Mouse (Mus musculus) lung, postnatal 0 days (tissue): ENCODE results near the gene Ces1b. TPM values are rescaled to one million over a fixed set of nuclear protein-coding genes. Genes with fewer than 3 reads are reported as not detected.

Experiments
- ATAC-seq: fragments of 200-750 bp; cut with Nextera tagmentation; 2 replicates; pipeline ENCODE4 v1.8.0; 2017; ENCODE audit warnings: moderate library complexity
- DNase-seq: peaks from one replicate; pipeline ENCODE4 v3.0.0-alpha.2; 2016; ENCODE audit warnings: low spot score
- H3K27ac ChIP-seq: fragments of 300-500 bp; sonication (generic); 2 replicates; pipeline ENCODE4 v1.5.1; 2014; ENCODE audit warnings: antibody characterized with exemption, mild to moderate bottlenecking, low read length, mixed read lengths
- H3K27me3 ChIP-seq: fragments of 300-500 bp; sonication (generic); replicated peaks from 2 replicates; pipeline ENCODE4 v1.6.1; 2014; ENCODE audit warnings: low read length, mixed read lengths; ENCODE audit not compliant: insufficient read depth
- H3K36me3 ChIP-seq: fragments of 300-500 bp; sonication (generic); 2 replicates; pipeline ENCODE4 v1.6.1; 2014; ENCODE audit warnings: low read length, mixed read lengths; ENCODE audit not compliant: insufficient read depth
- H3K4me1 ChIP-seq: fragments of 300-500 bp; sonication (generic); 2 replicates; pipeline ENCODE4 v1.6.1; 2014; ENCODE audit warnings: antibody characterized with exemption, low read depth, low read length, mixed read lengths; ENCODE audit not compliant: insufficient read depth
- H3K4me2 ChIP-seq: fragments of 300-500 bp; sonication (generic); replicated peaks from 2 replicates; pipeline ENCODE4 v1.6.1; 2014; ENCODE audit warnings: low read depth, mild to moderate bottlenecking, low read length, moderate library complexity, mixed read lengths
- H3K4me3 ChIP-seq: fragments of 300-500 bp; sonication (generic); 2 replicates; pipeline ENCODE4 v1.5.1; 2014; ENCODE audit warnings: low read depth, low read length
- H3K9ac ChIP-seq: fragments of 300-500 bp; sonication (generic); replicated peaks from 2 replicates; pipeline ENCODE4 v1.6.1; 2014; ENCODE audit warnings: low read depth, mild to moderate bottlenecking
- H3K9me3 ChIP-seq: fragments of 300-500 bp; sonication (generic); 2 replicates; pipeline ENCODE4 v1.6.1; 2016; ENCODE audit warnings: low read length, mixed read lengths
- CTCF ChIP-seq: IDR thresholded peaks from 2 replicates; pipeline ENCODE4 v1.5.1; 2016; ENCODE audit warnings: antibody characterized with exemption, mild to moderate bottlenecking
- EP300 ChIP-seq: IDR thresholded peaks from 2 replicates; pipeline ENCODE4 v1.6.1; 2016; ENCODE audit warnings: antibody characterized with exemption, mild to moderate bottlenecking, control low read depth
- WGBS: fragments of 180-500 bp; shearing (Covaris S2); extraction: QIAGEN DNeasy Blood & Tissue Kit; methylation state at CpG from one replicate; pipeline ENCODE4 v1.1.7; 2014; 5-methylcytosine and 5-hydroxymethylcytosine counted together
- polyA plus RNA-seq: library from polyadenylated mRNA; unstranded; fragments of >200 nt; fragmentation: Nextera tagmentation; extraction: Ambion mirVana; gene quantifications from 2 replicates; pipeline ENCODE4 v1.2.1, GENCODE M21; 2015

The Ces1b gene
- polyA plus RNA-seq, 1 experiment from 2014 or later, result 0.37 TPM

GRCm38 (mm10) chr8:93075251-93075650 lies 4.6 kb downstream of the Ces1b start:
- H3K27me3 ChIP-seq, result no peaks in the 10 kb centered on the region
- 82% methylated on average over 4 of the region's 4 CpGs for WGBS
- no peak overlapping the region for H3K9ac ChIP-seq
- no peak for TF ChIP-seq CTCF
- no peak for TF ChIP-seq EP300
- no peak overlapping the region for H3K4me3 ChIP-seq
- H3K4me1 ChIP-seq, result no peaks in the 10 kb centered on the region
- H3K36me3 ChIP-seq, result no peaks in the 10 kb centered on the region
- no peak overlapping the region for H3K27ac ChIP-seq
- ATAC-seq (no peak), DNase-seq (no peak)
- H3K4me2 ChIP-seq, result no peak overlapping the region
- no peaks in the 10 kb centered on the region for H3K9me3 ChIP-seq

GRCm38 (mm10) chr8:93063416-93064117 lies 16.2 kb downstream of the Ces1b start:
- Histone ChIP-seq H3K9me3 (no peaks in the 10 kb centered on the region), H3K4me2 (no peak overlapping the region), H3K36me3 (no peaks in the 10 kb centered on the region), H3K9ac (no peak overlapping the region), H3K27me3 (no peaks in the 10 kb centered on the region), H3K4me3 (no peak overlapping the region), H3K27ac (no peak overlapping the region), H3K4me1 (no peaks in the 10 kb centered on the region)
- 60% methylated on average over 3 of the region's 3 CpGs for WGBS
- ATAC-seq (no peak), DNase-seq (no peak)
- TF ChIP-seq EP300 (no peak), CTCF (no peak)

DNA sequence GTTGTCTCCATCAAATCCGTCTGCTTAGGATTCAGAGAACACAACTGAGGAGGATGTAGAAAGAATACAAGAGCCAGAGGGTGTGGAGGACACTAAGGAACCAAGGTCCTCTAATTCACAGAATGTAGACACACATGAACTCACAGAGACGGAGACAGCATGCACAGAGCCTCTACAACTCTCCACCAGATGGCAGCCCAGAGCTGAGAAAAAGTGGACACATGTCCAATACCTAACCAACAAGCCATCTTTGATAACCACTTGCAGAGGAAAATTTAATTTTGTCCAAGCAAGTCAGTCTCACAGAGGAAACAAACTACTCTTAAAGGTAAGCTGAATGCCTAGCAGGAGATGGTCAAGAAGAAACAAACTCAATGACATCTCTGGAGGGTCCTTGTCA lies 20.6 kb downstream of the Ces1b start:
- ATAC-seq (no peak), DNase-seq (peak; percentile 57)

GRCm38 (mm10) chr8:93055238-93055637 lies 24.6 kb downstream of the Ces1b start:
- Histone ChIP-seq H3K27me3 (no peaks in the 10 kb centered on the region), H3K36me3 (no peaks in the 10 kb centered on the region), H3K9ac (no peak overlapping the region), H3K9me3 (no peaks in the 10 kb centered on the region), H3K4me2 (no peak overlapping the region), H3K4me1 (no peaks in the 10 kb centered on the region), H3K4me3 (no peak overlapping the region), H3K27ac (no peak overlapping the region)
- no peak for DNase-seq
- TF ChIP-seq CTCF (no peak), EP300 (no peak)
- 25% methylated on average over 2 of the region's 2 CpGs for WGBS
- ATAC-seq, result no peak

More for the DNA sequence above, 20.6 kb downstream of the Ces1b start:
- no peaks in the 10 kb centered on the region for H3K4me1 ChIP-seq
- H3K27ac ChIP-seq, result no peak overlapping the region
- TF ChIP-seq CTCF (peak; percentile 84), EP300 (no peak)
- H3K36me3 ChIP-seq, result no peaks in the 10 kb centered on the region
- no peak overlapping the region for H3K4me2 ChIP-seq
- WGBS, result 6% methylated on average over 2 of the region's 2 CpGs
- no peak overlapping the region for H3K9ac ChIP-seq
- H3K4me3 ChIP-seq, result no peak overlapping the region
- H3K27me3 ChIP-seq, result no peaks in the 10 kb centered on the region
- H3K9me3 ChIP-seq, result no peaks in the 10 kb centered on the region

DNA sequence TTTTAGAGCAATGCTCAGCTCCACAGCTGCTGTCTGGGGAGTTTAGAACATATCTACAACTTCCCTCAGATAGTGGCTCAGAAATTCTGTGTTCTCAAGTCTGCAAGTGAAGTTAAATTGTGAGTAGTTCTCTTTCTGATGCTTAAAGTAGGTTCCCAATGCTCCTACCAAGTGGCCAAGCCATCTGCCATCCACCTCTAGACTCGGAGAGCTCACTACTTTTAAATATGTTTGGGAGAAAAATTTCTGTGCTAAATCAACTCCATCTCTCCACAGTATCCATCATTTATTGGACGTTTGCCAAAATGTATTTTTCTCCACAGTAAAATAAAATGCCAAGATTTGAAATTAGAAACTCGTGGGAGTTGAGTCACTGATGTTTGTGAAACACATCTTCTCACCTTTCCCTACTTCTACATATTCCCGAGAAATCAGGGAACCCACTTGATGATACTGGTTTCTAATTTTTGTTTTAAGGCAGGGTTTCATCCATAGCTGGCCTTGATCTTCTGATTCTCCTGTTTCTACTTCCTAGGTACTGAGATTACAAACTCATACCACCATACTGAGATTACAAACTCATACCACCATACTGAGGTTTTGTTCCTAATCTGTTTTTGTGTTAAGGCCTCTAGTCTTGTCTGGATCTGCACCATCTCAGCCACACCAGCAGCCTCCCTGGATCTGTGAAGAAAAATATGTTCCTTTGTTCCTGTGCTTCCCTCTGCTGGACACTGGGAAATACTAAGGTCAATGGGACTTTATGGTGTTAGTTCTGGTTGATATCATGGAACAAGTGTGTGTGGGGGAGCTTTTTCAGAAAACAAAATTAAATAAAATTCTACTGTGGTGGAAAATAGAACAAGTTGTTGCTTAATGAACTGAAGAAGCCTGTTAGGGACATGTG lies 31.1 kb downstream of the Ces1b start:
- peak; percentile 30 for DNase-seq
- WGBS, result 40% methylated on average over 4 of the region's 4 CpGs

DNA sequence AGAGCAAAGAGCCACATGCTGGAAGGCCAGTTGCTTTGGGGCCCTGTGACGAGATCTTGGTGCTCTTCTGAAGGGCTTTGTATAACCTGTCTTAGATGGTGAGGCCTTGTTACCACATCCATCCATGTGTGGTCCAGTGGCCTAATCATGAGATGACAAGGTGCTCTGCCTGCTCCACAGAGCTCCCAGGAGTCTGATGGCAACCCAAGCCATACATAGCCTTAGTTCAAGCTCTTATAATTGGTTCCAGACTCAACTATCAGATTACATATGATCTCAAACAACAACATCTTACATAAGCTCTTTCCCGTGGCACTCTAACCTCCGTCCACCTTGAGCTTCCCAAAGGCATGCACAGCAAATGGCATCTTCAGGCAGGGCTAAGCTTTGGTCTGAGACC lies 31.7 kb downstream of the Ces1b start, which contains the start of gene Ces1a:
Gene Ces1a (minus strand): TSS at position 101 of the 400 bp plus-strand sequence.
- H3K4me3 ChIP-seq, result no peak within 1 kb of the TSS
- H3K27ac ChIP-seq, result no peak within 1 kb of the TSS
- H3K9me3 ChIP-seq, result no peaks in the 10 kb centered on the region
- no peak within 1 kb of the TSS for H3K4me2 ChIP-seq
- no peaks in the 10 kb centered on the region for H3K4me1 ChIP-seq
- 77% methylated on average over 3 of the region's 3 CpGs for WGBS
- H3K9ac ChIP-seq, result no peak within 1 kb of the TSS
- H3K27me3 ChIP-seq, result no peaks in the 10 kb centered on the region
- no peaks in the 10 kb centered on the region for H3K36me3 ChIP-seq
- no peak for ATAC-seq
- no peak for TF ChIP-seq CTCF
- no peak for TF ChIP-seq EP300
- no peak for DNase-seq

More for the DNA sequence above, 31.1 kb downstream of the Ces1b start:
- Histone ChIP-seq H3K4me2 (no peak overlapping the region), H3K9me3 (no peaks in the 10 kb centered on the region), H3K9ac (no peak overlapping the region), H3K27ac (no peak overlapping the region), H3K36me3 (no peaks in the 10 kb centered on the region), H3K4me3 (no peak overlapping the region), H3K4me1 (no peaks in the 10 kb centered on the region), H3K27me3 (no peaks in the 10 kb centered on the region)
- TF ChIP-seq EP300, result no peak
- TF ChIP-seq CTCF, result peak; percentile 52
- no peak for ATAC-seq
